Mouse (Mus musculus): ENCODE measurements at regions not wholly inside any gene's neighbourhood (a gene's known extent, or its start where the extent isn't known, plus 50 kb on each side); places are given as distances from the start of the nearest gene placed in this dataset.

- in situ Hi-C loops (cut with MboI, MseI): loop anchor here in 1 of 2 experiments (25.0 kb wide), 1 partner anchor 651 kb away; no protein-coding TSS in a partner anchor
Observed at GRCm38 (mm10) chrX:6261469-6261868, 59.1 kb downstream of the Bmp15 start.

GRCm38 (mm10) chrX:6258523-6258922 lies 62.0 kb downstream of the Bmp15 start:
- in situ Hi-C loops (cut with MboI, MseI): loop anchor here in 1 of 2 experiments (25.0 kb wide), 1 partner anchor 654 kb away; no protein-coding TSS in a partner anchor

GRCm38 (mm10) chrX:6254058-6254457 lies 66.5 kb downstream of the Bmp15 start:
- in situ Hi-C loops (cut with MboI, MseI): loop anchor here in 1 of 2 experiments (25.0 kb wide), 1 partner anchor 658 kb away; no protein-coding TSS in a partner anchor

- in situ Hi-C loops (cut with MboI, MseI): loop anchor here in 1 of 2 experiments (25.0 kb wide), 1 partner anchor 659 kb away; no protein-coding TSS in a partner anchor
Observed at GRCm38 (mm10) chrX:6252873-6253272, 67.6 kb downstream of the Bmp15 start.

All from T-helper 17 cell (primary cell).